26 mouse cellular contexts compared by ENCODE assay signal in genomic region chr1:72753211-72753610, GRCm38 (mm10). TPM values are rescaled to one million over a fixed set of nuclear protein-coding genes. Genes with fewer than 3 reads are reported as not detected.
DNase-seq lines count a peak whose midpoint lies in the region; ATAC-seq lines count a peak whose summit lies in the region.
"Had no signal": no experiment of that assay in that cellular context is flagged by ENCODE, and none has a peak within 500 bp of the region (broad histone marks: within the 10 kb centered on the region; RNA-seq: fewer than 3 reads in every experiment).

No protein-coding gene starts in this region.

- ATAC-seq in embryonic facial prominence, embryonic 13.5 days (ENCODE audit: insufficient number of reproducible peaks, insufficient read depth, low FRiP score, low TSS enrichment, low read depth), result no peak
- ATAC-seq: forebrain, embryonic 13.5 days; forebrain, postnatal 0 days had no signal

- peak overlapping the region; percentile 44; the same call in 1 of the 2 replicates for H3K27ac ChIP-seq in embryonic facial prominence, embryonic 13.5 days
- H3K27ac ChIP-seq in embryonic facial prominence, embryonic 10.5 days (replicated peaks), result no peak overlapping the region
- H3K27ac ChIP-seq: embryonic facial prominence, embryonic 12.5 days; forebrain, embryonic 13.5 days; gastrocnemius, adult 2 months; heart, embryonic 13.5 days; hindbrain, embryonic 15.5 days had no signal

- H3K4me1 ChIP-seq in embryonic facial prominence, embryonic 13.5 days, result peaks cover 41% of the 10 kb centered on the region
- H3K4me1 ChIP-seq in embryonic facial prominence, embryonic 10.5 days, result peaks cover 10% of the 10 kb centered on the region
- H3K4me1 ChIP-seq: heart, embryonic 13.5 days; hindbrain, embryonic 15.5 days had no signal

- no peak for DNase-seq in embryonic facial prominence, embryonic 10.5 days (ENCODE audit: low spot score)
- DNase-seq in lung, postnatal 36 days, result peak; percentile 13
- DNase-seq in lung, postnatal 4 days, result no peak
- DNase-seq in adrenal gland, postnatal 36 days, result peak; percentile 47
- no peak for DNase-seq in urinary bladder, postnatal 10 days (ENCODE audit: low spot score)
- DNase-seq in thymus, postnatal 0 days (ENCODE audit: low spot score), result no peak
- DNase-seq: cerebellum, adult 11 months; cerebellum, adult 8-10 months; cerebellum, postnatal 14 days; embryo, embryonic 11 days; forebrain, postnatal 0 days; gastrocnemius, adult 2 months; gastrocnemius, postnatal 25 days; heart, postnatal 36 days had no signal

- H3K4me2 ChIP-seq in embryonic facial prominence, embryonic 13.5 days, result no peak overlapping the region
- H3K4me2 ChIP-seq: embryonic facial prominence, embryonic 12.5 days; forebrain, embryonic 13.5 days; heart, embryonic 13.5 days; hindbrain, embryonic 15.5 days had no signal

- no peaks in the 10 kb centered on the region for H3K27me3 ChIP-seq in embryonic facial prominence, embryonic 13.5 days
- H3K27me3 ChIP-seq in embryonic facial prominence, embryonic 10.5 days (replicated peaks; ENCODE audit: low read depth, poor library complexity, severe bottlenecking), result no peaks in the 10 kb centered on the region
- H3K27me3 ChIP-seq: embryonic facial prominence, embryonic 12.5 days; forebrain, embryonic 13.5 days; heart, embryonic 13.5 days; hindbrain, embryonic 15.5 days had no signal

- H3K4me3 ChIP-seq in embryonic facial prominence, embryonic 13.5 days, result no peak overlapping the region
- no peak overlapping the region for H3K4me3 ChIP-seq in embryonic facial prominence, embryonic 10.5 days
- H3K4me3 ChIP-seq: embryonic facial prominence, embryonic 12.5 days; forebrain, embryonic 13.5 days; gastrocnemius, adult 2 months; heart, embryonic 13.5 days; hindbrain, embryonic 15.5 days had no signal

- 66% methylated on average over 6 of the region's 6 CpGs for WGBS in embryonic facial prominence, embryonic 13.5 days
- 84% methylated on average over 6 of the region's 6 CpGs for WGBS in embryonic facial prominence, embryonic 10.5 days

- no peaks in the 10 kb centered on the region for H3K36me3 ChIP-seq in embryonic facial prominence, embryonic 13.5 days
- no peaks in the 10 kb centered on the region for H3K36me3 ChIP-seq in embryonic facial prominence, embryonic 10.5 days (replicated peaks)
- H3K36me3 ChIP-seq: embryonic facial prominence, embryonic 12.5 days; heart, embryonic 13.5 days; hindbrain, embryonic 15.5 days had no signal

- H3K9ac ChIP-seq in embryonic facial prominence, embryonic 13.5 days, result no peak overlapping the region
- H3K9ac ChIP-seq: embryonic facial prominence, embryonic 12.5 days; forebrain, embryonic 13.5 days; forebrain, postnatal 0 days; heart, embryonic 13.5 days; hindbrain, embryonic 15.5 days had no signal

- H3K9me3 ChIP-seq in embryonic facial prominence, embryonic 13.5 days, result no peaks in the 10 kb centered on the region
- no peaks in the 10 kb centered on the region for H3K9me3 ChIP-seq in embryonic facial prominence, embryonic 10.5 days
- H3K9me3 ChIP-seq: embryonic facial prominence, embryonic 12.5 days; forebrain, embryonic 13.5 days; heart, embryonic 13.5 days; hindbrain, embryonic 15.5 days had no signal

RNA-seq across cellular contexts. Expression of gene Rpl37a, which starts 42.1 kb away (rescaled TPM):
- polyA plus RNA-seq in embryonic facial prominence, embryonic 13.5 days (2015; fragmentation: Nextera tagmentation; extraction: Ambion mirVana), result 1,826 and 2,120 TPM in 2 replicates
- 1,442 and 1,468 TPM in 2 replicates for polyA plus RNA-seq in embryonic facial prominence, embryonic 10.5 days (2016; fragmentation: Nextera tagmentation; extraction: Ambion mirVana)
- total RNA-seq in adrenal gland, postnatal 36 days (2021), result 1,000 to 10,000 TPM in 1 of 2 experiments, 100 to 1,000 TPM in 1; 972 to 1,009 TPM
- polyA plus RNA-seq in thymus, postnatal 0 days (2015; fragmentation: Nextera tagmentation; extraction: Ambion mirVana), result 2,771 and 2,781 TPM in 2 replicates

RNA-seq across cellular contexts. Expression of gene Ankar, which starts 52.8 kb away (rescaled TPM):
- polyA plus RNA-seq in embryonic facial prominence, embryonic 13.5 days (2015; fragmentation: Nextera tagmentation; extraction: Ambion mirVana), result not detected in 2 replicates
- polyA plus RNA-seq in embryonic facial prominence, embryonic 10.5 days (2016; fragmentation: Nextera tagmentation; extraction: Ambion mirVana), result not detected in 2 replicates
- not detected for total RNA-seq in adrenal gland, postnatal 36 days (2021)
- not detected in 2 replicates for polyA plus RNA-seq in thymus, postnatal 0 days (2015; fragmentation: Nextera tagmentation; extraction: Ambion mirVana)
- total RNA-seq: adrenal gland, adult 18-20 months; common myeloid progenitor, adult 5-6 weeks; forebrain, postnatal 0 days; gastrocnemius, adult 2 months; gastrocnemius, postnatal 25 days; granulocyte monocyte progenitor cell, adult 5-6 weeks; heart, adult 8-10 months; heart, postnatal 36 days; MEL had no signal
- polyA plus RNA-seq: C2C12; embryonic facial prominence, embryonic 12.5 days; forebrain, embryonic 13.5 days; forebrain, postnatal 0 days; heart, embryonic 13.5 days; heart, postnatal 0 days; hindbrain, embryonic 15.5 days had no signal

Comparison
In these comparisons a context has a peak if more than half of its experiments do, and no peak if none do; other contexts are left out.
1. DNase-seq: peak in lung, postnatal 36 days (single experiment) and adrenal gland, postnatal 36 days (2 of 2); none in embryonic facial prominence, embryonic 10.5 days (single experiment), lung, postnatal 4 days (0 of 2), urinary bladder, postnatal 10 days (single experiment) and thymus, postnatal 0 days (single experiment).